Mouse (Mus musculus) heart, postnatal 0 days (tissue): ENCODE data around the gene 4931414P19Rik.
A peak's percentile ranks its signal among the peaks of the same experiment; 100 is the strongest.

Experiments used
- CTCF ChIP-seq: IDR thresholded peaks from 2 replicates; pipeline ENCODE4 v1.5.1; 2016; ENCODE audit warnings: antibody characterized with exemption, control low read depth, low read depth
- EP300 ChIP-seq: IDR thresholded peaks from 2 replicates; pipeline ENCODE4 v1.6.1; 2016; ENCODE audit warnings: antibody characterized with exemption, low read depth

- TF ChIP-seq CTCF (peak; percentile 96), EP300 (no peak)
Observed at GRCm38 (mm10) chr14:54650621-54651454, 45.0 kb upstream of the 4931414P19Rik start.
